Mouse (Mus musculus): ENCODE data around the gene Dnajc24.

- no peak for TF ChIP-seq CTCF (IDR thresholded peaks at IDR 0.05; ENCODE audit: extremely low read depth, insufficient read length, insufficient replicate concordance, low read depth, low read length)
- TF ChIP-seq POLR2A (IDR thresholded peaks at IDR 0.05; ENCODE audit: low read depth, low read length) = no peak
Observed at GRCm38 (mm10) chr2:105953862-105954261, 49.5 kb downstream of the Dnajc24 start.

All from small intestine, adult 2 months (tissue).